Mouse (Mus musculus) midbrain, embryonic 16.5 days (tissue): ENCODE measurements at regions not wholly inside any gene's neighbourhood (a gene's known extent, or its start where the extent isn't known, plus 50 kb on each side); places are given as distances from the start of the nearest gene placed in this dataset.

ENCODE experiments used
- ATAC-seq: fragments of 200-750 bp; cut with Nextera tagmentation; 2 replicates; pipeline ENCODE4 v1.8.0; 2017; ENCODE audit warnings: moderate TSS enrichment
- H3K27ac ChIP-seq: fragments of 300-500 bp; sonication (generic); 2 replicates; pipeline ENCODE4 v1.5.1; 2014; ENCODE audit warnings: mild to moderate bottlenecking, low read length, mixed read lengths
- H3K27me3 ChIP-seq: fragments of 300-500 bp; sonication (generic); 2 replicates; pipeline ENCODE4 v1.6.1; 2014; ENCODE audit warnings: low read depth, low read length, mixed read lengths; ENCODE audit not compliant: control insufficient read depth, insufficient read depth
- H3K36me3 ChIP-seq: fragments of 300-500 bp; sonication (generic); 2 replicates; pipeline ENCODE4 v1.6.1; 2014; ENCODE audit warnings: mild to moderate bottlenecking, low read length, moderate library complexity, mixed read lengths; ENCODE audit not compliant: control insufficient read depth, insufficient read depth
- H3K4me1 ChIP-seq: fragments of 300-500 bp; sonication (generic); 2 replicates; pipeline ENCODE4 v1.6.1; 2014; ENCODE audit warnings: mild to moderate bottlenecking, low read length, mixed read lengths; ENCODE audit not compliant: control insufficient read depth, insufficient read depth
- H3K4me2 ChIP-seq: fragments of 300-500 bp; sonication (generic); 2 replicates; pipeline ENCODE4 v1.6.1; 2014; ENCODE audit warnings: mild to moderate bottlenecking, low read length, mixed read lengths
- H3K4me3 ChIP-seq: fragments of 300-500 bp; sonication (generic); 2 replicates; pipeline ENCODE4 v1.5.1; 2014; ENCODE audit warnings: low read depth, mild to moderate bottlenecking, low read length, moderate library complexity, mixed read lengths
- H3K9ac ChIP-seq: fragments of 300-500 bp; sonication (generic); 2 replicates; pipeline ENCODE4 v1.6.1; 2014; ENCODE audit warnings: low read depth, low read length, mixed read lengths
- H3K9me3 ChIP-seq: fragments of 300-500 bp; sonication (generic); replicated peaks from 2 replicates; pipeline ENCODE4 v1.6.1; 2014; ENCODE audit warnings: mild to moderate bottlenecking, low read length, mixed read lengths; ENCODE audit not compliant: control insufficient read depth, poor library complexity, severe bottlenecking
- WGBS: fragments of 180-500 bp; shearing (Covaris S2); extraction: QIAGEN DNeasy Blood & Tissue Kit; methylation state at CpG from one replicate; pipeline ENCODE4 v1.1.7; 2014; 5-methylcytosine and 5-hydroxymethylcytosine counted together

DNA sequence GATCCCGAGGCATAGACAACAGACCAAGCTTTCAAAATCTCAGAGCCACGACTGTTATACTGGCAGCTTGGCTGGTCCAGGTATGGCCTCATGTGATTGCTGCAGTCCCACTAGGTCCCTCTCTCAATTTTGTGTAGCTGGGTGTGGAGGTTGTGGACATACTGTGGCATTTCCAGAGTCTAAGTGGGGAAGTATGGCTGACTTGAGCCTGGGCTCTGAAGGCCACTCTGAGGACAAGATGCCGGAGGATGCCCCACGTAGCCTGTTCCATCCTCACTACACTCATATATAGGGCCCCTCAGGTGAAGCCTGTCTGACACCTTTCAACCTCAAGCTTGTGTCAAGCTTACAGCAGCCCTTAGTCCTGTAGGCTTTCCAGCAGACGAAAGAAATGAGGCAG lies 78.2 kb upstream of the Adam6b start:
- peaks cover 3% of the 10 kb centered on the region; the same call in 1 of the 2 replicates for H3K9me3 ChIP-seq
- no peak overlapping the region for H3K9ac ChIP-seq
- no peaks in the 10 kb centered on the region for H3K4me1 ChIP-seq
- H3K27ac ChIP-seq, result no peak overlapping the region
- no peaks in the 10 kb centered on the region for H3K27me3 ChIP-seq
- H3K4me3 ChIP-seq, result no peak overlapping the region
- no peak overlapping the region for H3K4me2 ChIP-seq
- no peaks in the 10 kb centered on the region for H3K36me3 ChIP-seq
- 84% methylated on average over 5 of the region's 5 CpGs for WGBS
- ATAC-seq, result no peak

DNA sequence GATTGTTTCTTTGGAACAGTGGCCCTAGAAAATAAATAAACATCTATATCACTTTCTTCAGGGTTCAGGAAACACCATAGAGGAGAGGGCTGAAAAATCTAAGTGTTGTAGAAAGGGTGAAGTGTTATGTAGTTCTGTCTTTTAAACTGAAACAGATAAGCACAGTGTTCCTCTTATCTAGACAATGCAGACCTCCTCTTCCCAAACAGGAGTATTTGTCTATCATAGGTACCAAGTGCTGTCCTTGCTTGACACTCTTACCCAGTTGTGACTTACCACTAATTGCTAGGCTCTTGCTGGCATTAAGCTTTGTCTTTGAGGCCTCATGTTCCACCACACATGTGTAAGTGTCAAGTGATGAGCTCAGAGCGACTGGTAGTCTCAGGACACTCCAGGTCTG lies 75.3 kb upstream of the Adam6b start:
- Histone ChIP-seq H3K27me3 (no peaks in the 10 kb centered on the region), H3K4me3 (no peak overlapping the region), H3K9ac (no peak overlapping the region), H3K9me3 (peaks cover 3% of the 10 kb centered on the region; the same call in 1 of the 2 replicates), H3K4me2 (no peak overlapping the region), H3K36me3 (no peaks in the 10 kb centered on the region), H3K27ac (no peak overlapping the region), H3K4me1 (no peaks in the 10 kb centered on the region)
- no peak for ATAC-seq
- WGBS, result 61% methylated on average over 1 of the region's 1 CpGs

DNA sequence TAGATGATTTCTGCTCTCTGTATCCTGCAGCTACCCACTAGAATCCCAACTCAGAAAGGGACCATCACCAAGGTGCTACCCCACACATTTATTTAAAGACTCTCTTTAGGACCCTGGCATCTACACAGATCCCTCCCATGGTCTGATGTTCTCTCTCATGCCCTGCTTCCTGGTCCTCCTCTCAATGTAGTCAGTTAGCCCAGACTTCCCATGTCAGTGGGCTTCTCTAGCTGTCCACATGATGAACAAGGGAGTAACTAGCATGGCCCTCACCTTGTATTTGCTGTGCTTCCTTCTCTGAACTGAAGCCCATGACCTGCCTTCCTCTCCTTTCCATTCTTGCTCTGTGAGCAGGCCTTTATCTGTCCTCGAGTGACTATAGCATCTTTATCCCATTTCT lies 71.8 kb upstream of the Adam6b start:
- no peak overlapping the region for H3K27ac ChIP-seq
- no peaks in the 10 kb centered on the region for H3K4me1 ChIP-seq
- no peaks in the 10 kb centered on the region for H3K36me3 ChIP-seq
- WGBS, result 79% methylated on average over 1 of the region's 1 CpGs
- no peak overlapping the region for H3K4me3 ChIP-seq
- no peak overlapping the region for H3K9ac ChIP-seq
- no peak overlapping the region for H3K4me2 ChIP-seq
- no peaks in the 10 kb centered on the region for H3K27me3 ChIP-seq
- ATAC-seq, result no peak
- H3K9me3 ChIP-seq, result no peaks in the 10 kb centered on the region

DNA sequence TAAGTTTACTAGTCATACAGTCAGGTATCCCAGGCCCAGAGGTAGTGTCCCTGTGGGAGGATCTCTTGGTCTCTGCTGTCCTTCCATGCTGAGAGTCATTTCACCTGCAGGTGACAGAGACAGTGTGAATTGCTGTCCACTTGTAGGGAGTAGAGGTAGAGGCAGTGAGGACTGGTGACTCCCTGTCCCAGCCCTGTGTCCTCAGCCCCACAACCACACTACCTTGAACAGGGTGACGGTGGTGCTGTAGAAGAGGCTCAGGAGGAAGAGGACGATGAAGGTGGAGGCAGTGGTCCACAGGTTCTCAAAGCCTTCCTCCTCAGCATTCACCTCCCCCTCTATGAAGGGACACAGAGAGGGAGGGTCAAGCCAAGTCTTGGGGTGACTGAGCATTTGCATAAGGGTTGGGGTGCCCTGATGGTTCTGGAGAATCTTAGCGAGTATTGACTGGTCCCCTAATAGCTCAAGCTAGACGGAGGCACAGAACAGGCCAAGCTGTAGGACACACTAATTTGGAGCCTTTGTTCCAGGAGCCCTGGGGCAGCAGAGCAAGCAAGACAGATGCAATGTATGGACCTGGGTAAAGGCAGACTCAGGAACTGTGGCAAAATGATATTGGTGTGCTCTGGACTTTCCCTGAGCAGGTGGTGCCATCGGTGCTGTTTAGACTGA lies 70.4 kb upstream of the Adam6b start:
- no peak overlapping the region for H3K4me2 ChIP-seq
- no peak for ATAC-seq
- no peaks in the 10 kb centered on the region for H3K4me1 ChIP-seq
- WGBS, result 92% methylated on average over 5 of the region's 5 CpGs
- H3K9ac ChIP-seq, result no peak overlapping the region
- no peaks in the 10 kb centered on the region; the same call in 1 of the 2 replicates for H3K9me3 ChIP-seq
- H3K27me3 ChIP-seq, result no peaks in the 10 kb centered on the region
- H3K4me3 ChIP-seq, result no peak overlapping the region
- H3K36me3 ChIP-seq, result no peaks in the 10 kb centered on the region
- H3K27ac ChIP-seq, result no peak overlapping the region

DNA sequence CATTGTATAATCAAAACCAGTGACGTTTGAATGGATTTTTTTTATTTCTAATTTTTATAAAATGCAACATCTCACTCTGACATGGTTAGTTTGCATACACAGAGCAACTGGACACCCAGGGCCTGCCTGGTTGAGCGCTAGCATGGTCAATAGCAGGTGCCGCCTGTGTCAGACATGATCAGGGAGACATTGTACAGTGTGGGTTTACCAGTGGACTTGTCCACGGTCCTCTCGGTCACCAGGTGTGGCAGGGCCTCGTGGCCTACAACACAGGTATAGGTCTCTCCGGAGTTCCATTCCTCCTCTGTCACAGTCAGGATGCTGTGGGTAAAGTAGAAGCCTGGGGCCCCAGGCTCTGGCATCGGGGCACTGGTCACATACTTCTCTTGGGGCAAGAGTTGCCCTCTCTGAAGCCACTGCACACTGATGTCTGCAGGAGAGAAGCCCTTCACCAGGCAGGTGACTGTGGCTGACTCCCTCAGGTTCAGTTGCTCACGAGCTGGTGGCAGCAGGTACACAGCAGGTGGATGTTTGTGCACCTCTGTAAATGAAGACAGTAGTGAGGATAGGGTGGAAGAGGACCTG lies 68.5 kb upstream of the Adam6b start:
- 84% methylated on average over 9 of the region's 9 CpGs for WGBS
- no peaks in the 10 kb centered on the region for H3K4me1 ChIP-seq
- no peaks in the 10 kb centered on the region for H3K36me3 ChIP-seq
- H3K9me3 ChIP-seq, result no peaks in the 10 kb centered on the region; the same call in 1 of the 2 replicates
- no peak overlapping the region for H3K4me2 ChIP-seq
- no peak overlapping the region for H3K27ac ChIP-seq
- H3K27me3 ChIP-seq, result no peaks in the 10 kb centered on the region
- no peak overlapping the region for H3K9ac ChIP-seq
- no peak overlapping the region for H3K4me3 ChIP-seq
- ATAC-seq, result no peak

DNA sequence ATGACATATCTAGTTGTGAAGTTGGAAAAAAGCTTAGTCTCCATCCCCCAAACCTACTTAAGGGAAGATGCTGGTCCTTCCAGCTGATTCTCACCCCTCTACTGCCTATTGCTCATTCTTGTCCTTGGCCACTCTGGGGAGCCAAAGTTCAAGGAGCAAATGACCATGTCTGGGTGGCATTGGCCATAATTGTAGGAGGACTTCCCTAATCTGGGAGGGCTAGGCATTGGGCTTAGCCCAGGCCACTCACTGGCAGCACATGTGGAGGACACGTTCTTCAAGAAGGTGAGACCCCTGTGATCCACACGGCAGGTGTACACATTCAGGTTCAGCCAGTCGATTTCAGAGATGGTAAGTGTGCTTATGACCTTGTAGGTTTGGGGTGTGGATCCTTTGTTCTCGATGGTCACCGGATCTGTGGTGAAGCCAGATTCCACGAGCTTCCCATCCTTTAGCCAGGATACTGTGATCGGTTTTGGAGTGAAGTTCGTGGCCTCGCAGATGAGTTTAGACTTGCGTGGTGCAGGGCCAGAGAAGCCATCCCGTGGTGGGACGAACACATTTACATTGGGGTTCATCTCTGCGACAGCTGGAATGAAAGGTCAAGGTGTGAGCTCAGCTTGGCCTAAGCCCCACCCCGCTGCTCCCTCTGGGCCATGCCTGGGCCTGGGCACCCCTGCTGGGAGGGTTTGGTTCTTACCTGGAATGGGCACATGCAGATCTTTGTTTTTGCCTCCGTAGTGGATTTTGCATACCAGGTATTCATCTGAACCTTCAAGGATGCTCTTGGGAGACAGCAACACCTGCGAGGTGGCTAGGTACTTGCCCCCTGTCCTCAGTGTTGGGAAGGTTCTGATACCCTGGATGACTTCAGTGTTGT lies 67.4 kb upstream of the Adam6b start:
- no peak overlapping the region for H3K9ac ChIP-seq
- H3K27ac ChIP-seq, result no peak overlapping the region
- H3K27me3 ChIP-seq, result no peaks in the 10 kb centered on the region
- H3K36me3 ChIP-seq, result no peaks in the 10 kb centered on the region
- no peaks in the 10 kb centered on the region for H3K4me1 ChIP-seq
- H3K4me3 ChIP-seq, result no peak overlapping the region
- ATAC-seq, result no peak
- WGBS, result 84% methylated on average over 16 of the region's 16 CpGs
- no peaks in the 10 kb centered on the region; the same call in 1 of the 2 replicates for H3K9me3 ChIP-seq
- no peak overlapping the region for H3K4me2 ChIP-seq

DNA sequence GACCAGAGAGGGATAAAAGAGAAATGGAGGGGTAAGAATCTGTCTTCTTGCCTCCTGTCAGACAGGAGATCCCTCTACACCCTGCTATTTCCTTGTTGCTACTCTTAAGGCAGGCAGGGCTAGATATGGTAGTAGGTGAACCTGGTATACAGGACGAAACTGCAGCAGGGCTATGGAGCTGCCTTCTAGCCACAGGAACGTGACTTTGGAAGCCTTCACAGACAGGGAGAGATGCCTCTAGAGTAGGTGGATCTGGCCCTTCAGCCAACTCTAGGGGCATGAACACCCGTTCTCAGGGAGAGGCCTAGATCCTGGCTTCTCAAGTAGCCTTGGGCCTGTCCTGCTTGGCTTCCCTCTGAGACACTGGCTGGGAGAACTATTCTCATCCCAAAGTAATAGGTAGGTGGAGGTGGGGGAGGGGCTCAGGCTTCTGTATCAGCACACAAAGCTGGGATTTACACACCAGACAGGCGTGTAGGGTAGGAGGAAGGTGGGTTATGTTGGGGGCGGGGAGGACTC lies 66.5 kb upstream of the Adam6b start:
- 75% methylated on average over 5 of the region's 5 CpGs for WGBS
- H3K4me2 ChIP-seq, result no peak overlapping the region
- no peak overlapping the region for H3K9ac ChIP-seq
- no peaks in the 10 kb centered on the region for H3K4me1 ChIP-seq
- H3K27ac ChIP-seq, result no peak overlapping the region
- no peak for ATAC-seq
- no peak overlapping the region for H3K4me3 ChIP-seq
- H3K36me3 ChIP-seq, result no peaks in the 10 kb centered on the region
- H3K9me3 ChIP-seq, result no peaks in the 10 kb centered on the region; the same call in 1 of the 2 replicates
- H3K27me3 ChIP-seq, result no peaks in the 10 kb centered on the region

DNA sequence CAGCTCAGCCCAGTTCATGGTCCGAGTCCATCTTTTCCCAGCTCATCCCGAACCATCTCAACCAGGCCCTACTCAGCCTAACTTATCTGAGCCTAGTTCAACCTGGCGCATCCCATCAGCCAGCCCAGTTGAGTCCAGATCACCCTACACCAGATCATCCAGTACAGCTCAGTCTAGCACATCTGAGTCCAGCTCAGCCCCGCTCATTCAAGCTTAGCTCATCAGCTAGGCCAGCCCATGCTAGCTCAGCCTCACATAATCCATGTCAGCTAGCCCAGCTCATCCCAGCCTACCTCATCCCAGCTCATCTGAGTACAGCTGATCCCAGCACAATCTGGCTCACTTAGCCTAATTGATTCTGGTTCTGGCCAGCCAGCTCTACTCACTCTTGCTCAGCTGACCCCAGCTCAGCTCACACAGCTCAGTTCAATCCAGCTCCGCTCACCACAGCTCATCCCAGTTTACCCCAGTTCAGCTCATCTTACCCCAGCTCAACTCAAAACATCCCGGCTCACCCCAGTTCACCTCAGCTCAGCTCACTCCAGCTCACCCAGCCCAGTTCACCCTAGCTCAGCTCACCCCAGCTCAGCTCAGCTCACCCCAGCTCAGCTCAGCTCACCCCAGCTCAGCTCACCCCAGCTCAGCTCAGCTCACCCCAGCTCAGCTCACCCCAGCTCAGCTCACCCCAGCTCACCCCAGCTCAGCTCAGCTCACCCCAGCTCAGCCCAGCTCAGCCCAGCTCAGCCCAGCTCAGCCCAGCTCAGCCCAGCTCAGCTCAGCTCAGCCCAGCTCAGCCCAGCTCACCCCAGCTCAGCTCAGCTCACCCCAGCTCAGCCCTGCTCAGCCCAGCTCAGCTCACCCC lies 65.3 kb upstream of the Adam6b start:
- Histone ChIP-seq H3K4me1 (no peaks in the 10 kb centered on the region), H3K4me2 (no peak overlapping the region), H3K36me3 (no peaks in the 10 kb centered on the region), H3K4me3 (no peak overlapping the region), H3K9ac (no peak overlapping the region), H3K27ac (no peak overlapping the region), H3K9me3 (peaks cover 1% of the 10 kb centered on the region; the same call in 1 of the 2 replicates), H3K27me3 (no peaks in the 10 kb centered on the region)
- WGBS, result 85% methylated on average over 6 of the region's 6 CpGs
- no peak for ATAC-seq
